Comparison of ENCODE assay signal across 8 mouse cellular contexts in genomic region chr6:148705711-148706110, GRCm38 (mm10).
DNase-seq lines count a peak whose midpoint lies in the region; TF ChIP-seq lines count a peak whose summit lies in the region.
"Had no signal": no experiment of that assay in that cellular context is flagged by ENCODE, and none has a peak within 500 bp of the region (broad histone marks: within the 10 kb centered on the region; RNA-seq: fewer than 3 reads in every experiment).

No protein-coding gene starts in this region.

- no peak for TF ChIP-seq POLR2A in CH12.LX (IDR thresholded peaks at IDR 0.05; ENCODE audit: low read depth, low read length)

- H3K36me3 ChIP-seq in CH12.LX (replicated peaks in 1 of 2; ENCODE audit: control insufficient read depth in 1 of 2, insufficient read depth in 1 of 2, low read length in 1 of 2): no peaks in the 10 kb centered on the region
- H3K36me3 ChIP-seq: lung, embryonic 15.5 days had no signal

- no peaks in the 10 kb centered on the region for H3K9me3 ChIP-seq in CH12.LX (replicated peaks; ENCODE audit: low read length)
- H3K9me3 ChIP-seq: lung, embryonic 15.5 days had no signal

- peaks cover 5 to 8% of the 10 kb centered on the region in 2 experiments for H3K4me1 ChIP-seq in CH12.LX (ENCODE audit: control insufficient read depth in 1 of 2, insufficient read depth in 2 of 2)
- H3K4me1 ChIP-seq: lung, embryonic 15.5 days had no signal

- H3K79me2 ChIP-seq in CH12.LX (replicated peaks; ENCODE audit: control insufficient read depth, extremely low read depth, insufficient read depth, poor library complexity, severe bottlenecking): no peaks in the 10 kb centered on the region

- H3K4me2 ChIP-seq in CH12.LX (ENCODE audit: insufficient read depth, low read depth, poor library complexity, severe bottlenecking): no peak overlapping the region
- H3K4me2 ChIP-seq: lung, embryonic 15.5 days had no signal

- dilution Hi-C loops in CH12.LX (cut with MboI; ENCODE audit: extremely low pct_ligation_motif_present, extremely low pct_unique_long_range_greater_than_20kb, low sequenced_read_pairs): no loop called here

- TF ChIP-seq CTCF in CH12.LX (conservative IDR thresholded peaks at IDR 0.05 in 1 of 2, IDR thresholded peaks at IDR 0.05 in 1 of 2; ENCODE audit: low read depth in 2 of 2, low read length in 2 of 2): peak; percentile 76 to 85

- no peak overlapping the region for H3K4me3 ChIP-seq in CH12.LX (replicated peaks in 1 of 3; ENCODE audit: low read depth in 2 of 3, low read length in 2 of 3, poor library complexity in 1 of 3)
- H3K4me3 ChIP-seq: lung, embryonic 15.5 days had no signal

- peak; percentile 20 for DNase-seq in kidney, adult 9 months
- no peak for DNase-seq in kidney, adult 11 months
- DNase-seq in CH12.LX (ENCODE audit: extremely low read depth): peak; percentile 72
- peak; percentile 37 to 80 for DNase-seq in adrenal gland, adult (ENCODE audit: inconsistent age in 2 of 2, low spot score in 1 of 2)
- DNase-seq in heart, postnatal 4 days: peak; percentile 42
- peak; percentile 47 for DNase-seq in naive thymus-derived CD4-positive, alpha-beta T cell, adult 2 months (ENCODE audit: low read depth)
- no peak for DNase-seq in frontal cortex, postnatal 25 days (ENCODE audit: low spot score in 2 of 2)

- TF ChIP-seq EP300 in CH12.LX (IDR thresholded peaks at IDR 0.05; ENCODE audit: low read length): no peak

- in situ Hi-C loops in CH12.LX (cut with MboI; ENCODE audit: low pct_ligation_motif_present, low pct_unique_long_range_greater_than_20kb, low sequenced_read_pairs): no loop called here

- no peak overlapping the region for H3K27ac ChIP-seq in CH12.LX (ENCODE audit: insufficient read depth, low read depth)
- H3K27ac ChIP-seq: lung, embryonic 15.5 days had no signal

- no peak overlapping the region for H3K9ac ChIP-seq in CH12.LX (ENCODE audit: insufficient read depth, low read depth)
- H3K9ac ChIP-seq: lung, embryonic 15.5 days had no signal

- peak; percentile 55 for TF ChIP-seq RAD21 in CH12.LX (IDR thresholded peaks at IDR 0.05; ENCODE audit: low read depth, low read length)

- no peaks in the 10 kb centered on the region for H3K27me3 ChIP-seq in CH12.LX (replicated peaks)
- H3K27me3 ChIP-seq: lung, embryonic 15.5 days had no signal

TF ChIP-seq in CH12.LX, 34 proteins besides CTCF, POLR2A, EP300 and RAD21:
- TF ChIP-seq MXI1 (IDR thresholded peaks at IDR 0.05; ENCODE audit: low read depth, low read length): no peak
- no peak for TF ChIP-seq E2F4 (IDR thresholded peaks at IDR 0.05; ENCODE audit: insufficient replicate concordance, low read depth, low read length)
- no peak for TF ChIP-seq ETS1 (conservative IDR thresholded peaks at IDR 0.05; ENCODE audit: low read depth, low read length)
- TF ChIP-seq SMC3 (IDR thresholded peaks at IDR 0.05; ENCODE audit: low read depth, low read length): peak; percentile 64
- TF ChIP-seq TCF12 (IDR thresholded peaks at IDR 0.05; ENCODE audit: low read depth, low read length): no peak
- TF ChIP-seq USF2 (conservative IDR thresholded peaks at IDR 0.05; ENCODE audit: low read depth, low read length): no peak
- TF ChIP-seq IRF4 (IDR thresholded peaks at IDR 0.05; ENCODE audit: low read depth, low read length): no peak
- no peak for TF ChIP-seq SIN3A (IDR thresholded peaks at IDR 0.05; ENCODE audit: low read length)

Comparison
In these comparisons a context has a peak if more than half of its experiments do, and no peak if none do; other contexts are left out.
1. DNase-seq: peak in kidney, adult 9 months (single experiment), CH12.LX (single experiment), adrenal gland, adult (2 of 2), heart, postnatal 4 days (single experiment) and naive thymus-derived CD4-positive, alpha-beta T cell, adult 2 months (single experiment); none in kidney, adult 11 months (single experiment) and frontal cortex, postnatal 25 days (0 of 2).